Mouse (Mus musculus) bone marrow, adult 2 months (tissue): ENCODE results near the gene Cotl1.

Source experiments
- CTCF ChIP-seq: fragments of 200-500 bp; IDR thresholded peaks from 2 replicates; pipeline ENCODE4 v1.5.1; 2011; ENCODE audit warnings: low read length, control low read depth; ENCODE audit not compliant: control insufficient read depth, insufficient read depth
- POLR2A ChIP-seq: fragments of 200-500 bp; IDR thresholded peaks from 2 replicates; pipeline ENCODE4 v1.6.1; 2011; ENCODE audit warnings: low read depth, mild to moderate bottlenecking, control low read depth, low read length, borderline replicate concordance; ENCODE audit not compliant: control insufficient read depth

DNA sequence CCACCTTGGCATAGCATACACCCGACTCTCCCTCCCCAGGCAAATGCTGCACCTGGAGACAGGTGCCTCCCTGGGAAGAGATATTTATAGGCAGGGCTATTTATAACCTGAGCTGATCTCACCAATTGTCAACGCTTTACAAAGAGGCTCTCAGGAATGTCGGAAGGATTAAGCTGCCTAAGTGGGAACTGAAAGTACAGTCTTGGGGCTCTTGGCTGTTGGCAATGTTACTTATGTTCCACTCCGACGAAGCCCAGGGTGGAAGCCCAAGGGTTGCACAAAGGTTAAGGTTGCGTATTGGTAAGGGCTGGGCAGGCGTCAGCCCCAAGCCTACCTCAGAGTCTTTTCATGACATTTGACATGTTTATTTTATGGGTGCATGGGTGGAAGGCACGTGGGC, 4.2 kb upstream of the Cotl1 start:
- TF ChIP-seq CTCF (no peak), POLR2A (no peak)
